Mouse (Mus musculus) midbrain, postnatal 0 days (tissue): ENCODE measurements around the gene Ap1s3. TPM values are rescaled to one million over a fixed set of nuclear protein-coding genes. Genes with fewer than 3 reads are reported as not detected.

Source experiments
- ATAC-seq: fragments of 200-750 bp; cut with Nextera tagmentation; 2 replicates; pipeline ENCODE4 v1.8.0; 2017; ENCODE audit warnings: moderate number of reproducible peaks, mild to moderate bottlenecking, moderate TSS enrichment, moderate library complexity; ENCODE audit not compliant: low FRiP score
- DNase-seq: peaks from one replicate; pipeline ENCODE4 v3.0.0-alpha.2; 2015; ENCODE audit warnings: low spot score
- H3K27ac ChIP-seq: fragments of 300-500 bp; sonication (generic); 2 replicates; pipeline ENCODE4 v1.5.1; 2014; ENCODE audit warnings: low read depth, mild to moderate bottlenecking, low read length, mixed read lengths
- H3K27me3 ChIP-seq: fragments of 300-500 bp; sonication (generic); 2 replicates; pipeline ENCODE4 v1.6.1; 2014; ENCODE audit warnings: low read length, control low read depth, mixed read lengths; ENCODE audit not compliant: insufficient read depth
- H3K36me3 ChIP-seq: fragments of 300-500 bp; sonication (generic); 2 replicates; pipeline ENCODE4 v1.6.1; 2014; ENCODE audit warnings: low read length, control low read depth, mixed read lengths; ENCODE audit not compliant: insufficient read depth
- H3K4me1 ChIP-seq: fragments of 300-500 bp; sonication (generic); 2 replicates; pipeline ENCODE4 v1.6.1; 2014; ENCODE audit warnings: mild to moderate bottlenecking, control low read depth, antibody characterized with exemption, low read length, mixed read lengths; ENCODE audit not compliant: insufficient read depth
- H3K4me2 ChIP-seq: fragments of 300-500 bp; sonication (generic); 2 replicates; pipeline ENCODE4 v1.6.1; 2014; ENCODE audit warnings: low read depth, mild to moderate bottlenecking, low read length, mixed read lengths; ENCODE audit not compliant: poor library complexity, severe bottlenecking
- H3K4me3 ChIP-seq: fragments of 300-500 bp; sonication (generic); 2 replicates; pipeline ENCODE4 v1.5.1; 2014; ENCODE audit warnings: low read depth, mild to moderate bottlenecking, low read length, moderate library complexity
- H3K9ac ChIP-seq: fragments of 300-500 bp; sonication (generic); replicated peaks from 2 replicates; pipeline ENCODE4 v1.6.1; 2014; ENCODE audit warnings: mild to moderate bottlenecking, low read length, moderate library complexity, mixed read lengths; ENCODE audit not compliant: poor library complexity, severe bottlenecking
- H3K9me3 ChIP-seq: fragments of 300-500 bp; sonication (generic); 2 replicates; pipeline ENCODE4 v1.6.1; 2016; ENCODE audit warnings: low read length, control low read depth
- CTCF ChIP-seq: IDR thresholded peaks from 2 replicates; pipeline ENCODE4 v1.5.1; 2016; ENCODE audit warnings: antibody characterized with exemption, mild to moderate bottlenecking
- WGBS: fragments of 180-500 bp; shearing (Covaris S2); extraction: QIAGEN DNeasy Blood & Tissue Kit; methylation state at CpG from one replicate; pipeline ENCODE4 v1.1.7; 2014; 5-methylcytosine and 5-hydroxymethylcytosine counted together
- polyA plus RNA-seq: library from polyadenylated mRNA; unstranded; fragments of >200 nt; fragmentation: Nextera tagmentation; extraction: Ambion mirVana; gene quantifications from 2 replicates; pipeline ENCODE4 v1.2.1, GENCODE M21; 2015
- total RNA-seq: library from RNA; depleted of rRNA; stranded (reverse); fragments of >200 nt; gene quantifications from 2 replicates; pipeline ENCODE4 v1.2.3, GENCODE M21; 2014; rRNA removed

Gene Ap1s3
- total RNA-seq (0.57 and 0.82 TPM in 2 replicates), polyA plus RNA-seq (0.12 and 0.35 TPM in 2 replicates)

- no peaks in the 10 kb centered on the region for H3K36me3 ChIP-seq
- H3K4me3 ChIP-seq: peak within 1 kb of the TSS; percentile 66
- peak; percentile 86 for ATAC-seq
- peaks cover 10% of the 10 kb centered on the region for H3K27me3 ChIP-seq
- TF ChIP-seq CTCF: no peak
- WGBS: under 1% methylated on average over 51 of the region's 51 CpGs
- no peaks in the 10 kb centered on the region for H3K9me3 ChIP-seq
- peak; percentile 49 for DNase-seq
- no peak within 1 kb of the TSS for H3K27ac ChIP-seq
- peak within 1 kb of the TSS; percentile 63 for H3K9ac ChIP-seq
- H3K4me1 ChIP-seq: no peaks in the 10 kb centered on the region; the same call in 1 of the 2 replicates
- H3K4me2 ChIP-seq: peak within 1 kb of the TSS; percentile 99
Observed at GRCm38 (mm10) chr1:79671543-79672337, at the start of gene Ap1s3. Gene Ap1s3 (minus strand): TSS chr1:79671972.

- Histone ChIP-seq H3K27ac (no peak overlapping the region), H3K36me3 (peaks cover 25% of the 10 kb centered on the region), H3K27me3 (no peaks in the 10 kb centered on the region), H3K9me3 (no peaks in the 10 kb centered on the region), H3K4me3 (no peak overlapping the region), H3K4me2 (no peak overlapping the region), H3K4me1 (no peaks in the 10 kb centered on the region; the same call in 1 of the 2 replicates), H3K9ac (no peak overlapping the region)
- WGBS: 87% methylated on average over 13 of the region's 13 CpGs
- no peak for TF ChIP-seq CTCF
- ATAC-seq: no peak
- no peak for DNase-seq
Observed at GRCm38 (mm10) chr1:79714152-79714923, 42.6 kb upstream of the Ap1s3 start.

- peaks cover 29% of the 10 kb centered on the region for H3K36me3 ChIP-seq
- H3K4me2 ChIP-seq: no peak overlapping the region
- H3K9ac ChIP-seq: no peak overlapping the region
- H3K9me3 ChIP-seq: no peaks in the 10 kb centered on the region
- WGBS: 93% methylated on average over 5 of the region's 5 CpGs
- ATAC-seq: no peak
- no peak for TF ChIP-seq CTCF
- no peak overlapping the region for H3K4me3 ChIP-seq
- no peak for DNase-seq
- no peaks in the 10 kb centered on the region; the same call in 1 of the 2 replicates for H3K4me1 ChIP-seq
- no peak overlapping the region for H3K27ac ChIP-seq
- H3K27me3 ChIP-seq: no peaks in the 10 kb centered on the region
Observed at GRCm38 (mm10) chr1:79713081-79713480, 41.3 kb upstream of the Ap1s3 start.

- H3K4me3 ChIP-seq: no peak overlapping the region
- peaks cover 39% of the 10 kb centered on the region for H3K36me3 ChIP-seq
- DNase-seq (no peak), ATAC-seq (no peak)
- TF ChIP-seq CTCF: no peak
- WGBS: 84% methylated on average over 18 of the region's 18 CpGs
- H3K27ac ChIP-seq: no peak overlapping the region
- no peaks in the 10 kb centered on the region; the same call in 1 of the 2 replicates for H3K4me1 ChIP-seq
- H3K4me2 ChIP-seq: no peak overlapping the region
- no peaks in the 10 kb centered on the region for H3K27me3 ChIP-seq
- H3K9me3 ChIP-seq: no peaks in the 10 kb centered on the region
- no peak overlapping the region for H3K9ac ChIP-seq
Observed at GRCm38 (mm10) chr1:79711147-79712126, 39.7 kb upstream of the Ap1s3 start.

- DNase-seq (peak; percentile 40), ATAC-seq (no peak)
- H3K4me3 ChIP-seq: no peak overlapping the region
- 45% methylated on average over 4 of the region's 4 CpGs for WGBS
- no peak overlapping the region for H3K9ac ChIP-seq
- H3K9me3 ChIP-seq: no peaks in the 10 kb centered on the region
- peaks cover 45% of the 10 kb centered on the region for H3K36me3 ChIP-seq
- H3K4me2 ChIP-seq: no peak overlapping the region
- no peak overlapping the region for H3K27ac ChIP-seq
- no peaks in the 10 kb centered on the region; the same call in 1 of the 2 replicates for H3K4me1 ChIP-seq
- no peaks in the 10 kb centered on the region for H3K27me3 ChIP-seq
- TF ChIP-seq CTCF: no peak
Observed at GRCm38 (mm10) chr1:79710678-79711077, 38.9 kb upstream of the Ap1s3 start.
